Mouse (Mus musculus) ovary, postnatal 36 days (tissue): Measurements from ENCODE around the gene Plg.

ENCODE experiments used
- DNase-seq: peaks from one replicate; pipeline ENCODE4 v3.0.0; 2022; ENCODE audit warnings: low spot score, mixed read lengths

The Plg gene

DNA sequence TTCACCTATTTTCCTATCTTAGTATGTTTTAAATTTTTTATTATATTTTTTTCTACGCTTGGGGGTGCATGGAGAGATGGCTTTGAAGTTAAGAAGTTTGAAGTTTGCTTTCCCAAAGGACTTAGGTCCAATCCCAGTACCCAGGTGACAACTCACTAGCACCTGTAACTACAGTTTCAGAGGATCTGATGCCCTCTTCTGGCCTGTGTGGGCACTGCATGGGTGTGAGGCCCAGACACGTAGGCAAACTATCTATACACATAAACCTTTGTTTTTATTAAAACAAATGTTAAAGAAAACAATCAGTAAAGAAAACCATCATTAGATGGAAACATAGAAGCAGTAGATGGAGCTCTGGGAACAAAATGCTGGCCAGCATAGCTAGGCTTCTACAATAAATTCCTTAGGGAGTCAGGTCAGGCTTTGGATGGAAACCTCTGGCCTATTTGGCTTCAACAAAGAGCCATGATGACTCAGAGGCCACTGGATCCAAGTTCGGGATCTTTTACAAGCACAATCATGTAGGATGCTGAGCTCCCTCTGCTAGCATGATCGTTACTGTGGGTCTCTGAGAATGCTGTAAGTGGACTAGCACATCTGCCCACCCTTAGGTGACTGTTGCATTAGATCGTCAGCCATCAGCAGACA lies 76.9 kb downstream of the Plg start:
- DNase-seq, result peak; percentile 15

DNA sequence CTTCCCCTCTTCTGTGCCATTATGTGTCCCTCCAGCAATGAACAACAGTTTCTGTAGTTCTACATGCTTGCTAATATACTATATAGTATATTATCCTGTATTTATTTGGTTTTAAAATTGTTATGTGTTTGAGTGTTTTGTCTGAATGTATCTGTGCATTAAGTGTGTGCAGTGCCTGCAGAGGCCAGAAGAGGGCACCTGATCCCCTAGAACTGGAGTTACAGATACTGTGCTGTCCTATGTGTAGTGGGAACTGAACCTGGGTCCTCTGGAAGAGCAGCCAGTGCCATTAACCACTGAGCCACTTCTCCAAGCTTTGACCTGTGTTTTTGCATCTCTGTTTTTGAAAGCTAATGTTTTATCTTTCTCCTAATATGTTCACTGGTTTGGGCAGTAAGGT lies 82.8 kb downstream of the Plg start:
- no peak for DNase-seq

DNA sequence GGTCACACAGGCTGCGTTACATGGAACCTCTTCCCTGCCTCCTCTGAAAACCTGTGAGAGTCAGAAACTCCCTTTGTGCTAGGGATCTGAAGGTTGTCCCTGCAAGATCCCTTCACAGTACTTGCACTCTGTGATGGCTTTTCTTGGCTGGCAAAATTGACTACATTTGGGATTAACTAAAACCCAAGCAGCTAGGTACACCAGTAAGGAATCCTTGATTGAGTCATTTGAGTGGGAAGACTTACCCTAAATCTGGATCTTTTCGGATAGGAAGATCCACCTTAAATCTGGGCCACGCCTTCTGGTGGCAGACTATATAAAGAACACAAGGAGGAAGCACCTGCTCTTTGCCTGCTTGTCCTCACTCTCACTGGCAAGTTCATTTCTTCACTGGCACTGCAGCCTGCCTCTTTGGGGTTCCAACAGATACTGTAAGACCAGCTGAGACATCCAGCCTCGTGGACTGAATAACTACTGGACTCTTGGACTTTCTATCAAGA lies 88.1 kb downstream of the Plg start:
- no peak for DNase-seq

DNA sequence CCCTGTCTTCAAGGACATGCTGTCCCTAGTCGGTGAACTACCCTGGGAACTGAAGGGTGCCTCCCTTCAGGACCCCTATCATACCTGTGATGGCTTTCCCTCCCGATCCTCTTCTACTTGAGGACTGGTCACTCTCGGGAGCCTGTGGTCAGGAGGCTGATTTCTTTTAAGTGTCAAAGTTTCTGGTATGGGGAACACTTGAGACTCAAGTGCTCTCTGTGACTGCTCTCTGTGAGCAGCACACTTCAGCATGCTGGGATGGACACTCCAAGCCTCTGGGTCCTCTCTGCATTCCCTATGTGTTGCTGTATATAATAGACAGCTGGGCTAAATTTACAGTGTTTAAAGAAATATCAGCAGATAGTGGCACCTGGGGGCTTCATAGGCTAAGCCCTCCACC lies 89.2 kb downstream of the Plg start:
- no peak for DNase-seq

DNA sequence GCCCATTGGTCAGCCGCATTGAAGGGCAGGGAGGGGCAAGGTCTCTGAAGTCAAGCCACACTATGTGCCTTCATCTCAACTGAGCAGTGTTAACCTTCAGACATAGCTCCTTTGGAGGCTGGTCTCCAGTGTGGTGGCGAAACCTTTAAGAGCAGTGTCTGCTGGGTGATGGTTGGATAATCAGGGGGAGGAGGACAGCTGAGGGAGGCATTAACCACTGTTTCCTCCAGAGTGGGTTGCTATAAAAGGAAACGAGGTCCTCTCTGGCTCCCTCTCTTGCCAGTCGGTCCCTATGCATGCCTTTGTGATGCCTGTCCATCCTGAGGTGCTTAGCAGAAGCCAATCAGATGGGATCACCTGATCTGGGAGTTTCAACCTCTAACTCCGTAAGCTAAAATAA lies 90.3 kb downstream of the Plg start:
- no peak for DNase-seq
